ENCODE assay signal across 8 mouse cellular contexts in genomic region chr10:80146568-80147011, GRCm38 (mm10). TPM values are rescaled to one million over a fixed set of nuclear protein-coding genes. Genes with fewer than 3 reads are reported as not detected.
DNase-seq lines count a peak whose midpoint lies in the region; ATAC-seq and TF ChIP-seq lines count a peak whose summit lies in the region.

No protein-coding gene starts in this region.

- peaks cover 57% of the 10 kb centered on the region for H3K36me3 ChIP-seq in liver, embryonic 12.5 days

- no peak for DNase-seq in layer of hippocampus, adult 2 months (ENCODE audit: low spot score in 2 of 2)
- no peak for DNase-seq in layer of hippocampus, adult 18-20 months (ENCODE audit: low spot score in 2 of 2)
- DNase-seq in heart, postnatal 36 days = peak; percentile 62 to 68
- DNase-seq in urinary bladder, postnatal 10 days (ENCODE audit: low spot score) = no peak
- DNase-seq in spleen, adult 12 weeks (ENCODE audit: low spot score) = no peak
- no peak for DNase-seq in ovary, adult 18-20 months (ENCODE audit: low spot score)

- H3K27me3 ChIP-seq in liver, embryonic 12.5 days (replicated peaks) = no peaks in the 10 kb centered on the region

- no peaks in the 10 kb centered on the region for H3K9me3 ChIP-seq in liver, embryonic 12.5 days (replicated peaks)

- TF ChIP-seq CTCF in layer of hippocampus, adult 2 months (conservative IDR thresholded peaks at IDR 0.05) = no peak
- no peak for TF ChIP-seq CTCF in cortical plate, adult 2 months (IDR thresholded peaks at IDR 0.05; ENCODE audit: extremely low read depth, insufficient read depth, low read length)

- no peak overlapping the region for H3K4me3 ChIP-seq in layer of hippocampus, adult 2 months
- H3K4me3 ChIP-seq in cortical plate, adult 2 months (ENCODE audit: insufficient read depth, low read length) = no peak overlapping the region
- H3K4me3 ChIP-seq in liver, embryonic 12.5 days = 0 out of 2 replicates have a peak overlapping the region, but pooled peaks have one; percentile 85

- peaks cover 3% of the 10 kb centered on the region; the same call in 1 of the 2 replicates for H3K4me1 ChIP-seq in cortical plate, adult 2 months (ENCODE audit: control insufficient read depth, insufficient read depth, low read length)
- H3K4me1 ChIP-seq in liver, embryonic 12.5 days = peaks cover 82% of the 10 kb centered on the region

- no peak for TF ChIP-seq POLR2A in cortical plate, adult 2 months (IDR thresholded peaks at IDR 0.05; ENCODE audit: extremely low read depth, insufficient read depth, low read length)

- peak overlapping the region; percentile 91 for H3K9ac ChIP-seq in liver, embryonic 12.5 days

- peak overlapping the region; percentile 98 for H3K4me2 ChIP-seq in liver, embryonic 12.5 days

- WGBS in liver, embryonic 12.5 days (ENCODE audit: insufficient replicate concordance) = 61% methylated on average over 4 of the region's 4 CpGs

- peak overlapping the region; percentile 98 for H3K27ac ChIP-seq in layer of hippocampus, adult 2 months
- peak overlapping the region; percentile 30; the same call in 1 of the 2 replicates for H3K27ac ChIP-seq in cortical plate, adult 2 months (ENCODE audit: insufficient read depth, low read length)
- H3K27ac ChIP-seq in liver, embryonic 12.5 days = peak overlapping the region; percentile 98

- no peak for ATAC-seq in liver, embryonic 12.5 days

- intact Hi-C loops in heart, postnatal 36 days (cut with DNase I) = no loop called here

RNA-seq across cellular contexts. Expression of gene Midn, which starts 1.5 kb away (rescaled TPM):
- total RNA-seq in layer of hippocampus, adult 2 months (2021) = 10 to 100 TPM; 53.1 to 54.5 TPM
- total RNA-seq in layer of hippocampus, adult 18-20 months (2021) = 10 to 100 TPM; 59.4 to 68.4 TPM
- polyA plus RNA-seq in cortical plate, adult 2 months (2012; rRNA removed) = 26.6 and 33.8 TPM in 2 replicates
- total RNA-seq in heart, postnatal 36 days (2021) = 100 to 1,000 TPM in 1 of 2 experiments, 10 to 100 TPM in 1; 99.9 to 117 TPM
- 5.7 and 6.3 TPM in 2 replicates for polyA plus RNA-seq in liver, embryonic 12.5 days (2016; fragmentation: Nextera tagmentation; extraction: Ambion mirVana)

RNA-seq across cellular contexts. Expression of gene Cbarp, which starts 6.0 kb away (rescaled TPM):
- total RNA-seq in layer of hippocampus, adult 2 months (2021) = 100 to 1,000 TPM; 331 to 341 TPM
- total RNA-seq in layer of hippocampus, adult 18-20 months (2021) = 100 to 1,000 TPM; 362 to 363 TPM
- polyA plus RNA-seq in cortical plate, adult 2 months (2012; rRNA removed) = 274 and 285 TPM in 2 replicates
- 1 to 10 TPM; 2.0 to 4.7 TPM for total RNA-seq in heart, postnatal 36 days (2021)
- 0.94 and 0.96 TPM in 2 replicates for polyA plus RNA-seq in liver, embryonic 12.5 days (2016; fragmentation: Nextera tagmentation; extraction: Ambion mirVana)

RNA-seq across cellular contexts. Expression of gene Atp5d, which starts 8.2 kb away (rescaled TPM):
- total RNA-seq in layer of hippocampus, adult 2 months (2021) = 100 to 1,000 TPM; 332 to 344 TPM
- total RNA-seq in layer of hippocampus, adult 18-20 months (2021) = 100 to 1,000 TPM; 354 to 359 TPM
- 620 and 641 TPM in 2 replicates for polyA plus RNA-seq in cortical plate, adult 2 months (2012; rRNA removed)
- total RNA-seq in heart, postnatal 36 days (2021) = 1,000 to 10,000 TPM; 1,105 to 1,168 TPM
- 393 and 419 TPM in 2 replicates for polyA plus RNA-seq in liver, embryonic 12.5 days (2016; fragmentation: Nextera tagmentation; extraction: Ambion mirVana)

RNA-seq across cellular contexts. Expression of gene Cirbp, which starts 19.2 kb away (rescaled TPM):
- total RNA-seq in layer of hippocampus, adult 2 months (2021) = 100 to 1,000 TPM in 1 of 2 experiments, 10 to 100 TPM in 1; 88.3 to 103 TPM
- 10 to 100 TPM; 60.7 to 76.4 TPM for total RNA-seq in layer of hippocampus, adult 18-20 months (2021)
- 150 and 180 TPM in 2 replicates for polyA plus RNA-seq in cortical plate, adult 2 months (2012; rRNA removed)
- total RNA-seq in heart, postnatal 36 days (2021) = 10 to 100 TPM; 48.2 to 67.0 TPM
- 22.1 and 27.3 TPM in 2 replicates for polyA plus RNA-seq in liver, embryonic 12.5 days (2016; fragmentation: Nextera tagmentation; extraction: Ambion mirVana)

RNA-seq across cellular contexts. Expression of gene 1600002K03Rik, which starts 26.2 kb away (rescaled TPM):
- total RNA-seq in layer of hippocampus, adult 2 months (2021) = 1 to 10 TPM; 7.0 to 7.4 TPM
- 1 to 10 TPM; 6.4 to 6.5 TPM for total RNA-seq in layer of hippocampus, adult 18-20 months (2021)
- 13.1 and 13.9 TPM in 2 replicates for polyA plus RNA-seq in cortical plate, adult 2 months (2012; rRNA removed)
- total RNA-seq in heart, postnatal 36 days (2021) = 1 to 10 TPM; 4.4 to 4.6 TPM
- polyA plus RNA-seq in liver, embryonic 12.5 days (2016; fragmentation: Nextera tagmentation; extraction: Ambion mirVana) = 14.0 and 16.4 TPM in 2 replicates

Comparison
In these comparisons a context has a peak if more than half of its experiments do, and no peak if none do; other contexts are left out.
1. DNase-seq: peak in heart, postnatal 36 days (2 of 2); none in layer of hippocampus, adult 2 months (0 of 2), layer of hippocampus, adult 18-20 months (0 of 2), urinary bladder, postnatal 10 days (single experiment), spleen, adult 12 weeks (single experiment) and ovary, adult 18-20 months (single experiment).
2. H3K27ac ChIP-seq: peak in every context shown above with its lines; median percentile 98 in layer of hippocampus, adult 2 months; 98 in liver, embryonic 12.5 days; 30 in cortical plate, adult 2 months.
3. RNA of gene Cbarp, which starts 6.0 kb away (total RNA-seq): 362 to 363 TPM in layer of hippocampus, adult 18-20 months and 331 to 341 TPM in layer of hippocampus, adult 2 months; 2.0 to 4.7 TPM in heart, postnatal 36 days; every median in the first group is over 10 times any median in the second.